Mouse (Mus musculus) ES-E14 (cell line): Measurements from ENCODE around the gene Rdh11. TPM values are rescaled to one million over a fixed set of nuclear protein-coding genes. Genes with fewer than 3 reads are reported as not detected.
"Not testable (repeated sequence)": the region's sequence is repeated elsewhere in the genome, so short reads cannot be mapped to it uniquely, and the experiment has no call there.

Experiments
- DNase-seq: peaks from one replicate; pipeline ENCODE4 v3.0.0-alpha.2; 2013; ENCODE audit warnings: low read depth, low spot score
- H3K27ac ChIP-seq: 2 replicates; pipeline ENCODE4 v1.5.1; 2012; ENCODE audit warnings: low read depth, mild to moderate bottlenecking, low read length, moderate library complexity, mixed read lengths; ENCODE audit not compliant: poor library complexity, insufficient read depth, severe bottlenecking
- H3K36me3 ChIP-seq: 2 replicates; pipeline ENCODE4 v1.6.1; 2012; ENCODE audit warnings: mild to moderate bottlenecking, low read length, moderate library complexity, mixed read lengths; ENCODE audit not compliant: control insufficient read depth, poor library complexity, insufficient read depth, severe bottlenecking
- H3K4me1 ChIP-seq, 2 experiments: fragments of 150-350 bp in 1 of 2; sonication (generic) in 1 of 2; 2 replicates each; pipeline ENCODE4 v1.6.1; 2012; ENCODE audit warnings: low read length in 2 of 2, mild to moderate bottlenecking in 1 of 2, mixed read lengths in 1 of 2; ENCODE audit not compliant: control insufficient read depth in 2 of 2, insufficient read depth in 2 of 2, poor library complexity in 1 of 2
- H3K4me3 ChIP-seq, 2 experiments: fragments of 150-350 bp in 1 of 2; sonication (generic) in 1 of 2; 2 replicates each; pipeline ENCODE4 v1.5.1; 2012; ENCODE audit warnings: low read length in 2 of 2, low read depth in 1 of 2, mild to moderate bottlenecking in 1 of 2, mixed read lengths in 1 of 2; ENCODE audit not compliant: insufficient read depth in 1 of 2, poor library complexity in 1 of 2, severe bottlenecking in 1 of 2
- H3K9ac ChIP-seq: 2 replicates; pipeline ENCODE4 v1.6.1; 2012; ENCODE audit warnings: low read depth, mild to moderate bottlenecking, low read length, mixed read lengths; ENCODE audit not compliant: poor library complexity, insufficient read depth, severe bottlenecking
- H3K9me3 ChIP-seq: fragments of 150-350 bp; sonication (generic); 2 replicates; pipeline ENCODE4 v1.6.1; 2012; ENCODE audit warnings: low read depth, mild to moderate bottlenecking, low read length; ENCODE audit not compliant: control insufficient read depth, insufficient read depth
- CHD2 ChIP-seq: IDR thresholded peaks from 2 replicates; pipeline ENCODE4 v1.6.1; 2014; ENCODE audit warnings: mild to moderate bottlenecking, low read depth, low read length, inconsistent platforms
- HCFC1 ChIP-seq: IDR thresholded peaks from 2 replicates; pipeline ENCODE4 v1.6.1; 2012; ENCODE audit warnings: low read length, inconsistent platforms, borderline replicate concordance; ENCODE audit not compliant: insufficient read depth
- MAFK ChIP-seq: IDR thresholded peaks from 2 replicates; pipeline ENCODE4 v1.6.1; 2014; ENCODE audit warnings: mild to moderate bottlenecking, low read depth, low read length, inconsistent platforms; ENCODE audit not compliant: insufficient read depth
- ZC3H11A ChIP-seq: IDR thresholded peaks from 2 replicates; pipeline ENCODE4 v1.6.1; 2012; ENCODE audit warnings: low read depth, mild to moderate bottlenecking, inconsistent platforms, low read length, borderline replicate concordance
- ZNF384 ChIP-seq: IDR thresholded peaks from 2 replicates; pipeline ENCODE4 v1.6.1; 2012; ENCODE audit warnings: low read depth, low read length, inconsistent platforms
- in situ Hi-C, 2 experiments: fragments of 600-800 bp; cut with MboI; formaldehyde crosslinking; loops; one replicate each; pipeline ENCODE4 v1.15.1; 2025; ENCODE audit warnings: low sequenced_read_pairs in 2 of 2, inconsistent platforms in 1 of 2; ENCODE audit not compliant: unreplicated experiment in 2 of 2
- total RNA-seq: library from RNA; depleted of rRNA; stranded (reverse); fragments of 300-350 nt; gene quantifications from 2 replicates; pipeline ENCODE4 v1.2.3, GENCODE M21; 2012

Rdh11 gene
- total RNA-seq, 1 experiment, result 33.5 TPM

DNA sequence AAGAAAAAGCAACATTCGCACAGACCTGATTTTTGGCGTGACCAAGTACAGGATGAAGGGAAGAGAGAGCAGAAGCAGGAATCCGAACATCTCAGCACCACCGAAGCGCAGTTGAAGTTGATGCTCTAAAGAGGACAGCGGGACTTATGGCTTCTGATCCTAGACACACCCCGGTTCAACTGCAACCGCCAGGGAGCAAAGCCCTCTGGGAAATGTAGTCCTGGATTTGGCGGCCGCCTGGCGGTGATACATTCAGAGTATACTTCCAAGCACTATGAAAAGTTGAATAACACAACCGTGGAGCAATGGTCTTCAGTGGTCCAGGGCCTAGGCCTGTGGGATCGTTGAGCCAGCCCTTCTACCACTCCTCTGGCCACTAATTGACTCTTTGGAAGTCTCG lies 392 bp downstream of the Rdh11 start:
- Histone ChIP-seq H3K4me1 (peaks cover 0 to 3% of the 10 kb centered on the region in 2 experiments; a peak in 2 of 4 replicates), H3K9ac (peak overlapping the region; percentile 63; the same call in 1 of the 2 replicates), H3K9me3 (no peaks in the 10 kb centered on the region), H3K4me3 (peak overlapping the region; percentile 65 to 97), H3K27ac (no peak overlapping the region), H3K36me3 (peaks cover 5% of the 10 kb centered on the region; the same call in 1 of the 2 replicates)
- peak; percentile 71 for DNase-seq
- TF ChIP-seq HCFC1, result peak; percentile 96
- no peak for TF ChIP-seq CHD2
- TF ChIP-seq ZNF384, result no peak
- TF ChIP-seq ZC3H11A, result no peak
- TF ChIP-seq MAFK, result no peak
- in situ Hi-C loops, result no loop called here

DNA sequence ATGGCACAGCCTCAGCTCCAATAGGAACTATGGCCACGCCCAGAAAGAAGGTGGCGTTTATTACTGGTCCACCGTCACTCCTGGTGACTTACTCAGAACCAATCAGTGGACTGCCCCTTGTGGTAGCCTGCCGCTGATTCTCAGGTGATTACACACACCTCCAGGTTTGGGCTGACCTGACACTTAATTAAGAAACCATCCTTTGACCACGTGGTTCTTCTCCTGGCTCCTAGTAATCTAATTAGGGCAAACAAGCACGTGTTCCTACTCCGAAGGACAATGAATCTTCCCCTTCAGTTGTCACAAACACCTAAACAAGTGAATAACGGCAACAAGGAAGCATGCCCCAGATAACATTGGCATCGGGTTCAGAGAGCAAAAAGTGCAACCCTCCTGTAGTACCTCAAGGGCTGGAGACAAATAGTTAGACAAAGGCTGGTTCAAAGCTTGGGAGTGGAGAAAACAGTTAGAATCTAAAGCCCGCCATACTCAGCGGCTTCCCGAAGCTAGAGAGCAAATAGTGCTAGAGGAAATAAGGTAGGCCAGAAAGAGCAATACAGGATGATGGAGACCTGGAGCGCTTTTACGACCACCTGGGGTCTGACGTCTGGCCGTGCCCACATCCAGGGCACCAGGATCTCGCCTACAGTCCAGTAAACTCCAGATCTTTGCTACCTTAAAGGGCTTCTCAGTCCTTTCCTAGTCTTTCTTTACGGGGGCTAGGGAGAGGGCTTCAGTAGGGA lies 991 bp downstream of the Rdh11 start:
- TF ChIP-seq HCFC1 (no peak), CHD2 (peak; percentile 41; the same call in 1 of the 2 replicates)
- peaks cover 10% of the 10 kb centered on the region; the same call in 1 of the 2 replicates for H3K36me3 ChIP-seq
- peak; percentile 74 for DNase-seq
- H3K4me3 ChIP-seq, result peak overlapping the region; percentile 65 to 97
- no peak overlapping the region for H3K27ac ChIP-seq
- peaks cover 0 to 3% of the 10 kb centered on the region in 2 experiments; a peak in 2 of 4 replicates for H3K4me1 ChIP-seq
- in situ Hi-C loops, result no loop called here
- no peaks in the 10 kb centered on the region for H3K9me3 ChIP-seq
- peak overlapping the region; percentile 63; the same call in 1 of the 2 replicates for H3K9ac ChIP-seq

DNA sequence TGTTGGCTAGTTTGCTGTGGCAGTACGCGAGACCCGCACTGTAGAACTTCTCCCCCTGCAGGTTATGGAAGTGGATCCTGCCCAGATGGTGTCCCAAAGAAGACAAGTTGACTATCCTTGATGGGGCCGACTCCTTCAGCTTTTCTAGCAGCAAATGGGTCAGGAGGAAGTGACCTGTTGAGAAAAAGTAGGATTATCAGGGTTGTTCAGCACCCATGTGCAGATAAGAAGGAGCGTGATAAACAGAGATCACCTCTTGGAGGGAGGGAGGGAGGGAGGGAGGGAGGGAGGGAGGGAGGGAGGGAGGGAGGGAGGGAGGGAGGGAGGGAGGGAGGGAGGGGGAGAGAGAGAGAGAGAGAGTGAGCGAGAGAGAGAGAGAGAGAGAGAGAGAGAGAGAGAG lies 6.9 kb downstream of the Rdh11 start:
- DNase-seq, in situ Hi-C loops: not testable (repeated sequence)
- H3K36me3 ChIP-seq, result peaks cover 31% of the 10 kb centered on the region

DNA sequence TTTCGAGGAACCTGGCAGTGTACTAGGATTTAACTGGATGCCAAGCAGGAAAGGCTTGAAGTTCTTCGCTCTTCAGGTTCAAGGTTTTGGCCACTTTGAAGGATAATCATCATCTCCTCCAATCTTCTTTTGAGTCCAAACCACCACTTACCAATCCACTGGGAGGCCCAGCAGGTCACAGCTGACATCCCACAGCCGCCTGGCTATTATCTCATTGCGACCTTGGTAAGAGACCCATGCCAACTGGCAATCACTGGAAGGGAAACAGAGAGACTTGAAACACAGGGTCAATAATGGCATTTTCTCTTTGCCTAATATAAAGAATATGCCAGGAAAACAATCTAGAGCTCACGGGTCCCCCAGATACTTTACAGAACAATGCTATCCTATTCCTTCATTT lies 16.1 kb downstream of the Rdh11 start:
- H3K4me3 ChIP-seq, result no peak overlapping the region

More for the DNA sequence above, 6.9 kb downstream of the Rdh11 start:
- H3K27ac ChIP-seq, H3K9ac ChIP-seq, H3K4me3 ChIP-seq, H3K9me3 ChIP-seq, H3K4me1 ChIP-seq: not testable (repeated sequence)

DNA sequence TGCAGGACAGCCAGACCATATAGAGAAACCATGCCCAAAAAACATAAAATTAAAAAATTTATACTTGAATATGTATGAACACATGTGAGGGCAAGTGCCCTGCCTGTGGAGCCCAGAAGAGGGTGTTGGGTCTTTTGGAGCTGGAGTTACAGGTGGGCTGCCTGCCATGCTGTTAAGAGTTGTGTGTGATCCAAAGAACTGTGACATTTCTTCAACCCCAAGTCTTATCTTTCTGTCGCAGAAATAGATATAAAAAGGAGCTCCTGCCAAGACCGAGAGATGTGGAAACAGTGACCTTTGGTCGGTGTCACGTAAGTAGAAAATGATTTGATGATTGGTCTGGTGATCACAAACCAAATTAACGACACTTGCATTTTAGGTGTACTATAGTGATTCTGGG lies 18.4 kb downstream of the Rdh11 start:
- DNase-seq, result no peak
- peaks cover 6% of the 10 kb centered on the region for H3K36me3 ChIP-seq
- H3K4me3 ChIP-seq, result no peak overlapping the region
- H3K9me3 ChIP-seq, result no peaks in the 10 kb centered on the region
- TF ChIP-seq HCFC1, result no peak
- no peak for TF ChIP-seq ZNF384
- no peak for TF ChIP-seq MAFK
- no peak for TF ChIP-seq ZC3H11A
- no peak for TF ChIP-seq CHD2
- no peak overlapping the region for H3K27ac ChIP-seq
- in situ Hi-C loops, result no loop called here
- H3K9ac ChIP-seq, result no peak overlapping the region
- H3K4me1 ChIP-seq, result peaks cover 0 to 3% of the 10 kb centered on the region in 2 experiments; a peak in 1 of 4 replicates

More for the DNA sequence above, 16.1 kb downstream of the Rdh11 start:
- in situ Hi-C loops, result no loop called here
- TF ChIP-seq ZC3H11A, result no peak
- H3K9ac ChIP-seq, result no peak overlapping the region
- peaks cover 8% of the 10 kb centered on the region for H3K36me3 ChIP-seq
- no peak for DNase-seq
- no peak overlapping the region for H3K27ac ChIP-seq
- H3K9me3 ChIP-seq, result no peaks in the 10 kb centered on the region
- peaks cover 0 to 3% of the 10 kb centered on the region in 2 experiments; a peak in 1 of 4 replicates for H3K4me1 ChIP-seq
